Mouse (Mus musculus): Measurements from ENCODE around the gene Hddc3. TPM values are rescaled to one million over a fixed set of nuclear protein-coding genes. Genes with fewer than 3 reads are reported as not detected.

Hddc3 gene
- polyA plus RNA-seq, 1 experiment = 40.9 TPM

- no peak for DNase-seq (ENCODE audit: low spot score)
These were observed 8.1 kb upstream of the Hddc3 start for GRCm38 (mm10) chr7:80334848-80335247.

- no peak for DNase-seq (ENCODE audit: low spot score)
These were observed 6.0 kb upstream of the Hddc3 start for GRCm38 (mm10) chr7:80336932-80337331.

- DNase-seq (ENCODE audit: low spot score) = no peak
These were observed 3.5 kb upstream of the Hddc3 start for GRCm38 (mm10) chr7:80339371-80339770.

GRCm38 (mm10) chr7:80339793-80340628 lies 2.9 kb upstream of the Hddc3 start:
- peak; percentile 88 for DNase-seq (ENCODE audit: low spot score)

- DNase-seq (ENCODE audit: low spot score) = no peak
These were observed 2.1 kb upstream of the Hddc3 start, which contains the start of gene Unc45a for GRCm38 (mm10) chr7:80340793-80341192. Gene Unc45a, minus strand, starts transcription at chr7:80341005.

- DNase-seq (ENCODE audit: low spot score) = no peak
These were observed 1.1 kb upstream of the Hddc3 start for GRCm38 (mm10) chr7:80341793-80342192.

GRCm38 (mm10) chr7:80343270-80344018 lies 540 bp downstream of the Hddc3 start:
- no peak for DNase-seq (ENCODE audit: low spot score)

GRCm38 (mm10) chr7:80346173-80346572 lies 3.3 kb downstream of the Hddc3 start:
- DNase-seq (ENCODE audit: low spot score) = no peak

GRCm38 (mm10) chr7:80346830-80347229 lies 3.9 kb downstream of the Hddc3 start:
- no peak for DNase-seq (ENCODE audit: low spot score)

GRCm38 (mm10) chr7:80347670-80348586 lies 5.0 kb downstream of the Hddc3 start:
- DNase-seq (ENCODE audit: low spot score) = no peak

- DNase-seq (ENCODE audit: low spot score) = no peak
These were observed 7.9 kb downstream of the Hddc3 start for GRCm38 (mm10) chr7:80350808-80351207.

- DNase-seq (ENCODE audit: low spot score) = no peak
These were observed 10.0 kb downstream of the Hddc3 start for GRCm38 (mm10) chr7:80352920-80353319.

- no peak for DNase-seq (ENCODE audit: low spot score)
These were observed 13.4 kb downstream of the Hddc3 start for GRCm38 (mm10) chr7:80356351-80356750.

- DNase-seq (ENCODE audit: low spot score) = no peak
These were observed 14.3 kb downstream of the Hddc3 start for GRCm38 (mm10) chr7:80357156-80357555.

GRCm38 (mm10) chr7:80358039-80358438 lies 15.1 kb downstream of the Hddc3 start:
- no peak for DNase-seq (ENCODE audit: low spot score)

GRCm38 (mm10) chr7:80360435-80360834 lies 17.5 kb downstream of the Hddc3 start:
- no peak for DNase-seq (ENCODE audit: low spot score)

- no peak for DNase-seq (ENCODE audit: low spot score)
These were observed 22.9 kb downstream of the Hddc3 start for GRCm38 (mm10) chr7:80365759-80366158.

GRCm38 (mm10) chr7:80367232-80367631 lies 24.3 kb downstream of the Hddc3 start:
- no peak for DNase-seq (ENCODE audit: low spot score)

GRCm38 (mm10) chr7:80368009-80368408 lies 25.1 kb downstream of the Hddc3 start:
- no peak for DNase-seq (ENCODE audit: low spot score)

GRCm38 (mm10) chr7:80368635-80369421 lies 25.9 kb downstream of the Hddc3 start:
- no peak for DNase-seq (ENCODE audit: low spot score)

GRCm38 (mm10) chr7:80369461-80369860 lies 26.6 kb downstream of the Hddc3 start:
- no peak for DNase-seq (ENCODE audit: low spot score)
